Mouse (Mus musculus) bone marrow macrophage, adult 2 months (primary cell): Measurements from ENCODE around the gene Bdnf.

Source experiments
- CTCF ChIP-seq: IDR thresholded peaks from 2 replicates; pipeline ENCODE4 v1.5.1; 2012; ENCODE audit warnings: low read depth, mild to moderate bottlenecking, low read length, moderate library complexity
- POLR2A ChIP-seq: IDR thresholded peaks from 2 replicates; pipeline ENCODE4 v1.6.1; 2012; ENCODE audit warnings: mild to moderate bottlenecking, low read depth, low read length, borderline replicate concordance

- TF ChIP-seq POLR2A (no peak), CTCF (no peak)
Observed at GRCm38 (mm10) chr2:109711049-109711448, 36.5 kb downstream of the Bdnf start.
